ENCODE assay signal across 9 mouse cellular contexts in genomic region chr5:134231376-134231775, GRCm38 (mm10). TPM values are rescaled to one million over a fixed set of nuclear protein-coding genes. Genes with fewer than 3 reads are reported as not detected.
A peak's percentile ranks its signal among the peaks of the same experiment; 100 is the strongest.
DNase-seq lines count a peak whose midpoint lies in the region; ATAC-seq and TF ChIP-seq lines count a peak whose summit lies in the region.
"Had no signal": no experiment of that assay in that cellular context is flagged by ENCODE, and none has a peak within 500 bp of the region (broad histone marks: within the 10 kb centered on the region; RNA-seq: fewer than 3 reads in every experiment).

No protein-coding gene starts in this region.

- no peaks in the 10 kb centered on the region for H3K4me1 ChIP-seq in kidney, adult 2 months (ENCODE audit: control insufficient read depth, insufficient read depth, low read length)
- H3K4me1 ChIP-seq in kidney, embryonic 14.5 days (ENCODE audit: control insufficient read depth, insufficient read depth, low read length): peaks cover 23% of the 10 kb centered on the region
- H3K4me1 ChIP-seq in brown adipose tissue, adult 24 weeks (ENCODE audit: control insufficient read depth, insufficient read depth, insufficient read length, low read length): peaks cover 12% of the 10 kb centered on the region; the same call in 1 of the 2 replicates
- H3K4me1 ChIP-seq in liver, postnatal 0 days (ENCODE audit: insufficient read depth): peaks cover 46% of the 10 kb centered on the region
- no peaks in the 10 kb centered on the region for H3K4me1 ChIP-seq in midbrain, embryonic 11.5 days (ENCODE audit: control insufficient read depth, insufficient read depth, low read length)

- TF ChIP-seq POLR2A in kidney, adult 2 months (IDR thresholded peaks at IDR 0.05; ENCODE audit: low read depth, low read length): no peak

- TF ChIP-seq EP300 in liver, postnatal 0 days (IDR thresholded peaks at IDR 0.05; ENCODE audit: low read depth): no peak

- DNase-seq in kidney, adult 2 months: peak; percentile 59
- peak; percentile 18 for DNase-seq in A20 (ENCODE audit: low read depth, low spot score)
- DNase-seq in liver, postnatal 0 days: no peak
- no peak for DNase-seq in midbrain, embryonic 11.5 days (ENCODE audit: low spot score, missing footprints)
- DNase-seq in c-Kit-positive CD71-positive TER-119-positive erythroid progenitor cells, embryonic 14.5 days (ENCODE audit: low spot score): no peak

- H3K4me2 ChIP-seq in kidney, embryonic 14.5 days (replicated peaks; ENCODE audit: low read depth, low read length): no peak overlapping the region
- H3K4me2 ChIP-seq in liver, postnatal 0 days (ENCODE audit: low read depth, low read length): peak overlapping the region; percentile 22
- H3K4me2 ChIP-seq in midbrain, embryonic 11.5 days: no peak overlapping the region
- H3K4me2 ChIP-seq: limb, embryonic 13.5 days had no signal

- no peak overlapping the region for H3K9ac ChIP-seq in kidney, embryonic 14.5 days (ENCODE audit: low read depth, low read length)
- H3K9ac ChIP-seq in liver, postnatal 0 days (replicated peaks): no peak overlapping the region
- no peak overlapping the region for H3K9ac ChIP-seq in midbrain, embryonic 11.5 days (ENCODE audit: low read length)
- H3K9ac ChIP-seq: limb, embryonic 13.5 days had no signal

- H3K9me3 ChIP-seq in kidney, embryonic 14.5 days (ENCODE audit: control insufficient read depth, low read length): no peaks in the 10 kb centered on the region
- no peaks in the 10 kb centered on the region for H3K9me3 ChIP-seq in liver, postnatal 0 days (ENCODE audit: low read length)
- no peaks in the 10 kb centered on the region for H3K9me3 ChIP-seq in midbrain, embryonic 11.5 days (ENCODE audit: control insufficient read depth, low read length)
- H3K9me3 ChIP-seq: limb, embryonic 13.5 days had no signal

- H3K27ac ChIP-seq in kidney, adult 2 months (ENCODE audit: insufficient read depth, low read depth, low read length): no peak overlapping the region
- H3K27ac ChIP-seq in kidney, embryonic 14.5 days (ENCODE audit: low read depth, low read length): no peak overlapping the region
- peak overlapping the region; percentile 38; the same call in 1 of the 2 replicates for H3K27ac ChIP-seq in brown adipose tissue, adult 24 weeks (replicated peaks; ENCODE audit: low read depth, low read length)
- H3K27ac ChIP-seq in liver, postnatal 0 days (ENCODE audit: low read depth): peak overlapping the region; percentile 87
- no peak overlapping the region for H3K27ac ChIP-seq in midbrain, embryonic 11.5 days (ENCODE audit: low read depth, low read length)
- H3K27ac ChIP-seq: limb, embryonic 13.5 days had no signal

- ATAC-seq in kidney, embryonic 14.5 days (ENCODE audit: low FRiP score, low TSS enrichment): no peak
- ATAC-seq in liver, postnatal 0 days: peak; percentile 26
- ATAC-seq in midbrain, embryonic 11.5 days (ENCODE audit: low FRiP score): no peak
- ATAC-seq in CD4-positive, CD25-positive, alpha-beta regulatory T cell, adult 4 months: no peak

- H3K36me3 ChIP-seq in kidney, adult 2 months (ENCODE audit: control insufficient read depth, insufficient read depth, low read length): no peaks in the 10 kb centered on the region
- peaks cover 6% of the 10 kb centered on the region; the same call in 1 of the 2 replicates for H3K36me3 ChIP-seq in kidney, embryonic 14.5 days (ENCODE audit: control insufficient read depth, insufficient read depth, low read length)
- 0 out of 2 replicates have a peak, but pooled peaks cover 2% of the 10 kb centered on the region for H3K36me3 ChIP-seq in liver, postnatal 0 days (replicated peaks; ENCODE audit: insufficient read depth, low read length)
- H3K36me3 ChIP-seq in midbrain, embryonic 11.5 days (ENCODE audit: control insufficient read depth, insufficient read depth, low read length): peaks cover 5% of the 10 kb centered on the region; the same call in 1 of the 2 replicates

- no peaks in the 10 kb centered on the region for H3K27me3 ChIP-seq in kidney, adult 2 months (replicated peaks; ENCODE audit: control insufficient read depth, insufficient read depth, low read length)
- H3K27me3 ChIP-seq in kidney, embryonic 14.5 days (ENCODE audit: control insufficient read depth, insufficient read depth, low read length): no peaks in the 10 kb centered on the region
- no peaks in the 10 kb centered on the region for H3K27me3 ChIP-seq in liver, postnatal 0 days (ENCODE audit: insufficient read depth, low read length)
- H3K27me3 ChIP-seq in midbrain, embryonic 11.5 days (ENCODE audit: control insufficient read depth, insufficient read depth, low read length): no peaks in the 10 kb centered on the region
- H3K27me3 ChIP-seq: limb, embryonic 13.5 days had no signal

- 65% methylated on average over 5 of the region's 5 CpGs for WGBS in kidney, adult 2 months
- WGBS in kidney, embryonic 14.5 days: 72% methylated on average over 5 of the region's 5 CpGs
- WGBS in liver, postnatal 0 days (ENCODE audit: insufficient replicate concordance): 51% methylated on average over 5 of the region's 5 CpGs
- 82% methylated on average over 5 of the region's 5 CpGs for WGBS in midbrain, embryonic 11.5 days

- no peak for TF ChIP-seq CTCF in kidney, adult 2 months (conservative IDR thresholded peaks at IDR 0.05; ENCODE audit: insufficient read depth, insufficient read length, low read depth, low read length)
- no peak for TF ChIP-seq CTCF in liver, postnatal 0 days (IDR thresholded peaks at IDR 0.05; ENCODE audit: low read depth)

- H3K4me3 ChIP-seq in kidney, adult 2 months (ENCODE audit: insufficient read depth, low read depth, low read length): no peak overlapping the region
- no peak overlapping the region for H3K4me3 ChIP-seq in kidney, embryonic 14.5 days (ENCODE audit: low read length)
- H3K4me3 ChIP-seq in brown adipose tissue, adult 24 weeks (ENCODE audit: insufficient read depth, low read depth, low read length): no peak overlapping the region
- no peak overlapping the region for H3K4me3 ChIP-seq in liver, postnatal 0 days (ENCODE audit: low read depth, low read length)
- H3K4me3 ChIP-seq in midbrain, embryonic 11.5 days (ENCODE audit: low read depth, low read length): no peak overlapping the region
- H3K4me3 ChIP-seq: limb, embryonic 13.5 days had no signal

RNA-seq across cellular contexts. Expression of gene Ncf1, which starts 2.0 kb away (rescaled TPM):
- 2.6 and 6.7 TPM in 2 replicates for polyA plus RNA-seq in kidney, adult 2 months (2012; rRNA removed)
- 2.6 and 2.9 TPM in 2 replicates for polyA plus RNA-seq in kidney, embryonic 14.5 days (2014; fragmentation: Nextera tagmentation; extraction: Ambion mirVana)
- 1.9 and 3.1 TPM in 2 replicates for polyA plus RNA-seq in brown adipose tissue, adult 24 weeks (2012; ENCODE audit: insufficient read depth, insufficient read length, missing spikeins)
- 24.4 and 26.0 TPM in 2 replicates for polyA plus RNA-seq in liver, postnatal 0 days (2015; fragmentation: Nextera tagmentation; extraction: Ambion mirVana)
- polyA plus RNA-seq in midbrain, embryonic 11.5 days (2014; fragmentation: Nextera tagmentation; extraction: Ambion mirVana): 2.0 and 3.1 TPM in 2 replicates
- polyA plus RNA-seq in CD4-positive, CD25-positive, alpha-beta regulatory T cell, adult 4 months (2017; shearing (Covaris generic)): 10 to 100 TPM in 1 of 2 experiments, 1 to 10 TPM in 1; 8.8 to 15.8 TPM

RNA-seq across cellular contexts. Expression of gene Gtf2ird2, which starts 47.6 kb away (rescaled TPM):
- polyA plus RNA-seq in kidney, adult 2 months (2012; rRNA removed): 5.6 and 5.7 TPM in 2 replicates
- 5.8 and 9.2 TPM in 2 replicates for polyA plus RNA-seq in kidney, embryonic 14.5 days (2014; fragmentation: Nextera tagmentation; extraction: Ambion mirVana)
- polyA plus RNA-seq in brown adipose tissue, adult 24 weeks (2012; ENCODE audit: insufficient read depth, insufficient read length, missing spikeins): 1.4 and 2.6 TPM in 2 replicates
- polyA plus RNA-seq in liver, postnatal 0 days (2015; fragmentation: Nextera tagmentation; extraction: Ambion mirVana): 1.8 and 2.1 TPM in 2 replicates
- 6.6 and 7.4 TPM in 2 replicates for polyA plus RNA-seq in midbrain, embryonic 11.5 days (2014; fragmentation: Nextera tagmentation; extraction: Ambion mirVana)
- 1 to 10 TPM; 6.4 to 6.7 TPM for polyA plus RNA-seq in CD4-positive, CD25-positive, alpha-beta regulatory T cell, adult 4 months (2017; shearing (Covaris generic))

RNA-seq across cellular contexts. Expression of gene Rcc1l, which starts 54.8 kb away (rescaled TPM):
- polyA plus RNA-seq in kidney, adult 2 months (2012; rRNA removed): 18.7 and 19.3 TPM in 2 replicates
- polyA plus RNA-seq in kidney, embryonic 14.5 days (2014; fragmentation: Nextera tagmentation; extraction: Ambion mirVana): 28.9 and 35.2 TPM in 2 replicates
- 8.2 and 16.1 TPM in 2 replicates for polyA plus RNA-seq in brown adipose tissue, adult 24 weeks (2012; ENCODE audit: insufficient read depth, insufficient read length, missing spikeins)
- 10.2 and 10.8 TPM in 2 replicates for polyA plus RNA-seq in liver, postnatal 0 days (2015; fragmentation: Nextera tagmentation; extraction: Ambion mirVana)
- 24.5 and 27.5 TPM in 2 replicates for polyA plus RNA-seq in midbrain, embryonic 11.5 days (2014; fragmentation: Nextera tagmentation; extraction: Ambion mirVana)
- 1 to 10 TPM; 1.7 to 2.6 TPM for polyA plus RNA-seq in CD4-positive, CD25-positive, alpha-beta regulatory T cell, adult 4 months (2017; shearing (Covaris generic))

Comparison
In these comparisons a context has a peak if more than half of its experiments do, and no peak if none do; other contexts are left out.
1. DNase-seq: peak in kidney, adult 2 months (single experiment) and A20 (single experiment); none in liver, postnatal 0 days (single experiment), midbrain, embryonic 11.5 days (single experiment) and c-Kit-positive CD71-positive TER-119-positive erythroid progenitor cells, embryonic 14.5 days (single experiment).
2. H3K27ac ChIP-seq: peak in brown adipose tissue, adult 24 weeks (single experiment) and liver, postnatal 0 days (single experiment); none in kidney, adult 2 months (single experiment), kidney, embryonic 14.5 days (single experiment) and midbrain, embryonic 11.5 days (single experiment).